Mouse (Mus musculus): ENCODE results near the gene Ptpre. TPM values are rescaled to one million over a fixed set of nuclear protein-coding genes. Genes with fewer than 3 reads are reported as not detected.
"Not testable (repeated sequence)": the region's sequence is repeated elsewhere in the genome, so short reads cannot be mapped to it uniquely, and the experiment has no call there.

The Ptpre gene
- polyA plus RNA-seq, 1 experiment from 2014 or later: 3.1 TPM

GRCm38 (mm10) chr7:135673576-135673975, 136.3 kb downstream of the Ptpre start:
- WGBS: 57% methylated on average over 3 of the region's 3 CpGs
- no peaks in the 10 kb centered on the region for H3K36me3 ChIP-seq (ENCODE audit: control insufficient read depth, insufficient read depth, low read length)
- no peak overlapping the region for H3K4me2 ChIP-seq (ENCODE audit: low read length)
- no peak overlapping the region for H3K27ac ChIP-seq (replicated peaks in 1 of 2; ENCODE audit: control insufficient read depth in 1 of 2, insufficient read depth in 1 of 2, low read depth in 2 of 2, low read length in 2 of 2)
- H3K4me1 ChIP-seq (ENCODE audit: control insufficient read depth in 2 of 2, insufficient read depth in 2 of 2, low read length in 2 of 2): peaks cover 0 to 9% of the 10 kb centered on the region in 2 experiments; a peak in 2 of 4 replicates
- no peak overlapping the region for H3K4me3 ChIP-seq (ENCODE audit: control insufficient read depth in 1 of 2, insufficient read depth in 1 of 2, low read depth in 1 of 2, low read length in 2 of 2)
- no peak for ATAC-seq (ENCODE audit: insufficient number of reproducible peaks, insufficient read depth, low FRiP score, low read depth)
- H3K9ac ChIP-seq (ENCODE audit: low read length): no peak overlapping the region
- no peaks in the 10 kb centered on the region for H3K9me3 ChIP-seq (ENCODE audit: control insufficient read depth, low read length)
- no peaks in the 10 kb centered on the region for H3K27me3 ChIP-seq (ENCODE audit: control insufficient read depth, insufficient read depth, low read length)

GRCm38 (mm10) chr7:135676722-135677121, 139.4 kb downstream of the Ptpre start:
- H3K27me3 ChIP-seq (ENCODE audit: control insufficient read depth, insufficient read depth, low read length): no peaks in the 10 kb centered on the region
- WGBS: 42% methylated on average over 8 of the region's 8 CpGs
- H3K4me3 ChIP-seq (ENCODE audit: control insufficient read depth in 1 of 2, insufficient read depth in 1 of 2, low read depth in 1 of 2, low read length in 2 of 2): no peak overlapping the region
- H3K27ac ChIP-seq (replicated peaks in 1 of 2; ENCODE audit: control insufficient read depth in 1 of 2, insufficient read depth in 1 of 2, low read depth in 2 of 2, low read length in 2 of 2): no peak overlapping the region
- no peak for ATAC-seq (ENCODE audit: insufficient number of reproducible peaks, insufficient read depth, low FRiP score, low read depth)
- H3K4me1 ChIP-seq (ENCODE audit: control insufficient read depth in 2 of 2, insufficient read depth in 2 of 2, low read length in 2 of 2): peaks cover 0 to 9% of the 10 kb centered on the region in 2 experiments; a peak in 2 of 4 replicates
- no peaks in the 10 kb centered on the region for H3K36me3 ChIP-seq (ENCODE audit: control insufficient read depth, insufficient read depth, low read length)
- no peak overlapping the region for H3K9ac ChIP-seq (ENCODE audit: low read length)
- no peaks in the 10 kb centered on the region for H3K9me3 ChIP-seq (ENCODE audit: control insufficient read depth, low read length)
- no peak overlapping the region for H3K4me2 ChIP-seq (ENCODE audit: low read length)

- 68% methylated on average over 5 of the region's 5 CpGs for whole genome bisulfite sequencing
- no peak for ATAC-seq (ENCODE audit: insufficient number of reproducible peaks, insufficient read depth, low FRiP score, low read depth)
- Histone ChIP-seq H3K4me3 (ENCODE audit: control insufficient read depth in 1 of 2, insufficient read depth in 1 of 2, low read depth in 1 of 2, low read length in 2 of 2) (no peak overlapping the region), H3K9ac (ENCODE audit: low read length) (no peak overlapping the region), H3K4me2 (ENCODE audit: low read length) (no peak overlapping the region), H3K27ac (replicated peaks in 1 of 2; ENCODE audit: control insufficient read depth in 1 of 2, insufficient read depth in 1 of 2, low read depth in 2 of 2, low read length in 2 of 2) (no peak overlapping the region), H3K36me3 (ENCODE audit: control insufficient read depth, insufficient read depth, low read length) (peaks cover 13% of the 10 kb centered on the region), H3K4me1 (ENCODE audit: control insufficient read depth in 2 of 2, insufficient read depth in 2 of 2, low read length in 2 of 2) (peaks cover 0 to 9% of the 10 kb centered on the region in 2 experiments; a peak in 2 of 4 replicates), H3K27me3 (ENCODE audit: control insufficient read depth, insufficient read depth, low read length) (no peaks in the 10 kb centered on the region), H3K9me3 (ENCODE audit: control insufficient read depth, low read length) (no peaks in the 10 kb centered on the region)
Measured at GRCm38 (mm10) chr7:135680334-135680733, 143.1 kb downstream of the Ptpre start.

DNA sequence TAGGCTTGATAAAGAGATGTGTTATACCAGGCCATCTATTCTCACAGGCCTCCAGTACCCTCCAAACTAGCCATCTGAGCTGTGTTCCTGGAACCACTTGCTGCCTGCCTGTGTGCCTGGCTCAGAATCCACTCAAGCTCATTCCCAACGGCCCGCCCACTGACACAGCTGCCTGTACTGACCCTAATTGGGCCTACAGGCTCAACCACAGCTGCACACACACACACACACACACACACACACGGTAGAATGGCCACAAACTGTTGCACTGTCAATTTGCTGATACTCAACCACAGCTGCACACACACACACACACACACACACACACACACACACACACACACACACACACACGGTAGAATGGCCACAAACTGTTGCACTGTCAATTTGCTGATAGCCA, 146.8 kb downstream of the Ptpre start:
- H3K27me3 ChIP-seq (ENCODE audit: control insufficient read depth, insufficient read depth, low read length); H3K9me3 ChIP-seq (ENCODE audit: control insufficient read depth, low read length); H3K4me2 ChIP-seq (ENCODE audit: low read length); H3K4me1 ChIP-seq (ENCODE audit: control insufficient read depth in 2 of 2, insufficient read depth in 2 of 2, low read length in 2 of 2); H3K4me3 ChIP-seq (ENCODE audit: control insufficient read depth in 1 of 2, insufficient read depth in 1 of 2, low read depth in 1 of 2, low read length in 2 of 2); H3K9ac ChIP-seq (ENCODE audit: low read length); ATAC-seq (ENCODE audit: insufficient number of reproducible peaks, insufficient read depth, low FRiP score, low read depth); H3K27ac ChIP-seq (replicated peaks in 1 of 2; ENCODE audit: control insufficient read depth in 1 of 2, insufficient read depth in 1 of 2, low read depth in 2 of 2, low read length in 2 of 2): not testable (repeated sequence)
- peaks cover 49% of the 10 kb centered on the region for H3K36me3 ChIP-seq (ENCODE audit: control insufficient read depth, insufficient read depth, low read length)
- WGBS: 69% methylated on average over 4 of the region's 4 CpGs

- Histone ChIP-seq H3K27ac (replicated peaks in 1 of 2; ENCODE audit: control insufficient read depth in 1 of 2, insufficient read depth in 1 of 2, low read depth in 2 of 2, low read length in 2 of 2) (no peak overlapping the region), H3K4me2 (ENCODE audit: low read length) (no peak overlapping the region), H3K27me3 (ENCODE audit: control insufficient read depth, insufficient read depth, low read length) (no peaks in the 10 kb centered on the region), H3K9me3 (ENCODE audit: control insufficient read depth, low read length) (no peaks in the 10 kb centered on the region), H3K9ac (ENCODE audit: low read length) (no peak overlapping the region), H3K36me3 (ENCODE audit: control insufficient read depth, insufficient read depth, low read length) (peaks cover 57% of the 10 kb centered on the region), H3K4me3 (ENCODE audit: control insufficient read depth in 1 of 2, insufficient read depth in 1 of 2, low read depth in 1 of 2, low read length in 2 of 2) (no peak overlapping the region), H3K4me1 (ENCODE audit: control insufficient read depth in 2 of 2, insufficient read depth in 2 of 2, low read length in 2 of 2) (no peaks in the 10 kb centered on the region)
- 71% methylated on average over 7 of the region's 7 CpGs for WGBS
- no peak for ATAC-seq (ENCODE audit: insufficient number of reproducible peaks, insufficient read depth, low FRiP score, low read depth)
Measured at GRCm38 (mm10) chr7:135684938-135685337, 147.7 kb downstream of the Ptpre start.

DNA sequence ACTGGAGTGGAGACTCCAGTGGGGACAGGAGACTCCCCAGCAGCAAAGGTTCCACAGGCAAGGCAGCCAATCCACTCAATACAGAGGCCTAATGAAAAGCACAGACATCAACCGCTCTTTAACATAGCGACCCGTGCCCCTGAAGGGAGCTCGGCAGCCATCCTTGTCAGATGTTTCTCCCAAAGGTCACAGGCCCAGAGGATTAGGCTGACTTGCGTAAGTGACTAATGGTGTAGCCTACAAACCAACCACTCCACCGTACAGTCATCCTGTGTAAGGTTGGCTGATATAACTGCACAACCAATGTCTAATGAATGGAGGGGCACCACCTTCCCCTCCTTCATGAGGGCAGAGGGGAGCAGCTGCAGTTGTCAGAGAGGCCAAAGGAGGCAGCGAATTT, 152.1 kb downstream of the Ptpre start:
- peaks cover 95% of the 10 kb centered on the region for H3K36me3 ChIP-seq (ENCODE audit: control insufficient read depth, insufficient read depth, low read length)
- no peak for ATAC-seq (ENCODE audit: insufficient number of reproducible peaks, insufficient read depth, low FRiP score, low read depth)
- no peak overlapping the region for H3K9ac ChIP-seq (ENCODE audit: low read length)
- H3K9me3 ChIP-seq (ENCODE audit: control insufficient read depth, low read length): no peaks in the 10 kb centered on the region
- no peaks in the 10 kb centered on the region for H3K27me3 ChIP-seq (ENCODE audit: control insufficient read depth, insufficient read depth, low read length)
- H3K4me2 ChIP-seq (ENCODE audit: low read length): no peak overlapping the region
- H3K4me3 ChIP-seq (ENCODE audit: control insufficient read depth in 1 of 2, insufficient read depth in 1 of 2, low read depth in 1 of 2, low read length in 2 of 2): no peak overlapping the region
- 94% methylated on average over 7 of the region's 7 CpGs for WGBS
- H3K4me1 ChIP-seq (ENCODE audit: control insufficient read depth in 2 of 2, insufficient read depth in 2 of 2, low read length in 2 of 2): no peaks in the 10 kb centered on the region
- no peak overlapping the region for H3K27ac ChIP-seq (replicated peaks in 1 of 2; ENCODE audit: control insufficient read depth in 1 of 2, insufficient read depth in 1 of 2, low read depth in 2 of 2, low read length in 2 of 2)

DNA sequence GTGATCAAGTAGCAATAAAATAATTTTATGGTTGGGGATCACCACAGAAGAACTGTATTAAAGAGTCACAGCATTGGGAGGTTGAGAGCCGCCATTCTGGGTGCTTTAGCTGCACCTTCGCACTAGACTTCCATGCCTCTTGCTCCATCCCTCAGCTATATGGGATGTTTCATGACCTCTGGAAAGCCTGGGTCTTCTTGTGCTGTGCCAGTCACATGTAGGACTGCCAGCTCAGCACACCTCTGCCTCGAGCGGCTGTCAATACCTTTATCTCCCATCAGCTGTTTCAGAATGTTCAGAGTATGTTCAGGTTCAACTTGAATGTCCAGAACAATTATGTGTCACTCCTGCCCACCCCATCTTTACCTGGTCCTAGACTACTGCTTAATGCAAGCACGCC, 154.7 kb downstream of the Ptpre start:
- Histone ChIP-seq H3K9ac (ENCODE audit: low read length) (no peak overlapping the region), H3K9me3 (ENCODE audit: control insufficient read depth, low read length) (no peaks in the 10 kb centered on the region), H3K4me2 (ENCODE audit: low read length) (no peak overlapping the region), H3K4me1 (ENCODE audit: control insufficient read depth in 2 of 2, insufficient read depth in 2 of 2, low read length in 2 of 2) (no peaks in the 10 kb centered on the region), H3K27ac (replicated peaks in 1 of 2; ENCODE audit: control insufficient read depth in 1 of 2, insufficient read depth in 1 of 2, low read depth in 2 of 2, low read length in 2 of 2) (no peak overlapping the region), H3K4me3 (ENCODE audit: control insufficient read depth in 1 of 2, insufficient read depth in 1 of 2, low read depth in 1 of 2, low read length in 2 of 2) (no peak overlapping the region), H3K36me3 (ENCODE audit: control insufficient read depth, insufficient read depth, low read length) (peaks cover 97% of the 10 kb centered on the region), H3K27me3 (ENCODE audit: control insufficient read depth, insufficient read depth, low read length) (no peaks in the 10 kb centered on the region)
- 87% methylated on average over 5 of the region's 5 CpGs for WGBS
- no peak for ATAC-seq (ENCODE audit: insufficient number of reproducible peaks, insufficient read depth, low FRiP score, low read depth)

DNA sequence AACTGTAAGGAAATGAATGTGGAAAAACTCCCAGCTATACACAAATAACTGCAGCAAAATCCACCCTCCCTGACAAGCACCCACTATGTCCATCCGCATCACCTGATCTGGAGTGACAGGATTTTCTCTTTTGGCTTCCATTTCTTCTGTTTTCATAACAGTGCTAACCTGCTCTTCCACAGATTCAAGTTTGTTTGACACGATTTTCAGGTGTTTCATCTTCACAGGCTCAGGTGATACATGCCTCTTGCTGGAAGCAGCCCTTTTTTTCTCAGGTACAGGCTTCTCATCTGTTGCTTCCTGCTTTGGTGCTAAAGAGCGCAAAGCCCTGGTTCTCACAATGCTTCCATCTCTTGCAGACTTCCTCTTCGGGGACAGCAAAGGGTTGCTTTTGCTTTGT, 156.8 kb downstream of the Ptpre start:
- ATAC-seq (ENCODE audit: insufficient number of reproducible peaks, insufficient read depth, low FRiP score, low read depth): no peak
- H3K9me3 ChIP-seq (ENCODE audit: control insufficient read depth, low read length): no peaks in the 10 kb centered on the region
- H3K4me1 ChIP-seq (ENCODE audit: control insufficient read depth in 2 of 2, insufficient read depth in 2 of 2, low read length in 2 of 2): peaks cover 0 to 8% of the 10 kb centered on the region in 2 experiments; a peak in 2 of 4 replicates
- H3K27me3 ChIP-seq (ENCODE audit: control insufficient read depth, insufficient read depth, low read length): no peaks in the 10 kb centered on the region
- WGBS: 94% methylated on average over 4 of the region's 4 CpGs
- no peak overlapping the region for H3K27ac ChIP-seq (replicated peaks in 1 of 2; ENCODE audit: control insufficient read depth in 1 of 2, insufficient read depth in 1 of 2, low read depth in 2 of 2, low read length in 2 of 2)
- peaks cover 99% of the 10 kb centered on the region for H3K36me3 ChIP-seq (ENCODE audit: control insufficient read depth, insufficient read depth, low read length)
- H3K4me3 ChIP-seq (ENCODE audit: control insufficient read depth in 1 of 2, insufficient read depth in 1 of 2, low read depth in 1 of 2, low read length in 2 of 2): no peak overlapping the region
- no peak overlapping the region for H3K9ac ChIP-seq (ENCODE audit: low read length)
- H3K4me2 ChIP-seq (ENCODE audit: low read length): no peak overlapping the region
